Mouse (Mus musculus) B cell, adult (primary cell): ENCODE measurements around the gene Hsd3b2. TPM values are rescaled to one million over a fixed set of nuclear protein-coding genes. Genes with fewer than 3 reads are reported as not detected.

Experiments
- total RNA-seq: library from RNA; stranded (reverse); gene quantifications from 4 replicates; pipeline ENCODE4 v1.2.4, GENCODE M21; 2023; ENCODE audit not compliant: inconsistent age

Gene Hsd3b2
- 0.12 to 0.29 TPM (median 0.18 TPM) in 3 of 4 replicates, not detected in the other for total RNA-seq

GRCm38 (mm10) chr3:98724376-98724775 lies at the start of gene Hsd3b2:
TSS of gene Hsd3b2 (minus strand) at chr3:98724543.

Other genes with a start within 250 kb of the Hsd3b2 start
- gene Hsd3b4, start 214.0 kb downstream of the Hsd3b2 start, total RNA-seq: not detected in 4 replicates
- not detected in 4 replicates for gene Gm10681, start 135.7 kb downstream of the Hsd3b2 start, total RNA-seq
- gene Hsd3b5, start 94.3 kb downstream of the Hsd3b2 start, total RNA-seq: not detected in 4 replicates
- gene Hsd3b3, start 38.6 kb upstream of the Hsd3b2 start, total RNA-seq: not detected in 4 replicates
- gene Hsd3b6, start 89.9 kb upstream of the Hsd3b2 start, total RNA-seq: not detected in 4 replicates
- gene Hsd3b1, start 135.3 kb upstream of the Hsd3b2 start, total RNA-seq: not detected in 4 replicates
- gene Hao2, start 168.7 kb upstream of the Hsd3b2 start, total RNA-seq: not detected in 4 replicates